Mouse (Mus musculus) ovary, adult 18-20 months (tissue): ENCODE data around the gene Ccrl2.

Experiments
- DNase-seq: peaks from one replicate; pipeline ENCODE4 v3.0.0; 2022; ENCODE audit warnings: low spot score, mixed read lengths

The Ccrl2 gene

DNA sequence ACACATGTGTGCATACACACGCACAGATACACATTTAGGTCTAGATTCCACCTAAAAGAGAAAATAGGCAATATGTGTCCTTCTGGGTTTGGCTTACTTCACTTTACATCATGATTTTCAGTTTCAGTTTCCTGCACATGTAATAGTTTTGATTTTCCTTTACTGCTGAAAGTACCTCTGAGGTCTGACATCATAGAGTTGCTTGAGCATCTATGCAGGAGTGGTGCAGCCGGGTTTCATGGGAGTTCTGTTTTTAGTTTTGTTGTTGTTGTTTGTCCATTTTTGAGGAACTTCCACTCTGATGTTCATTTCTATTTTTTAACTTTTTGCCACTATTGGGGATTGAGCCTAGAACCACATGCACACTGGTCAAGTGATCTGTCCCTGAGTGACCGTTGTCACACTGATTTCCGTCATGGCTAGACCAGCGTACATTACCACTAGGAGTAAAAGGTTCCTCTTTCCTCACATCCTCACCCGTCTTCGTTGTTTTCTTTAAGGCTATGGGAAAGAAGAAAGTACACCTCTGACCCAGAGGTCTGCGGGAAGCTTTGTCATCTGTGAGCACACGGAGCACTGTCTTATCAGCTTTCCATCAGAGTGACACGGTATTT, 1.7 kb upstream of the Ccrl2 start:
- DNase-seq: no peak

DNA sequence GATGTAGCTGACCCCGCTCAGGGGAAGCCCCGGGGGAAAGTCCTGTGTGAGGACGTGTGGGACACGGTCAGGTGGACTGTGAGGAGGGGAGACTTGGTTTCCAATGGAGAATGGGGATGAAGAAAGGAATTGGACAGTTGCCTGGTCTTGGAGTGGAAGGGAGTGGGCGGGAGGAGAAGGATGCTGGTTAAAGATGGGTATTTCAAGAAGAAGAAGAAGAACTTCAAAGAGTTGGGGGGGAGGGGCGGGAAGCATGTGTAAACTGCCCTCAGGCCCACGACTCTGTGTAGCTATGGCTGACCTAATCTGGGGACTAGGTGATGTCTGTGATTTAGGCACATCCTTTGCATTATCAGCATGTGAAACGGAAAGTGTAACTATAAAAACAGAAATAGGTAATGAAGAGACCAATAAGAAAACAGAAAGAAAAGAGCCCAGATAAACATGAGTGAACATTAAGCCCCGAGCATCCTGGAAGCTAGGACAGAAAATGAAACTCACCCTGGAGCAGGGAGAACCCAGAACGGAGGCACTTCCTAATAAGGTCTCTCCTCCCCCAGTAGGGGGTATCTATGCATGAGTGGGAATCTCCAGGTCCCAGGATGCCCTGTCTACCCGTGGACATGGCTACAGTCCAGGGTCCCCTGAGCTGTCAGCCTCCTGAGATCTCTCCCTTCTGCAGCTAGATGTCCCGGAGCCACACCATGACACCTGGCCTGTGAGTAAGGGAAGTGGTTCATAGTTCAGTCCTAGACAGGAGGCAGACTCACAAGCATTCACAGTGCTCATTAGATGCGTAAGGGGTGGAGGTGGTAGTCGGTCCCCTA, 438 bp upstream of the Ccrl2 start:
- DNase-seq: no peak

DNA sequence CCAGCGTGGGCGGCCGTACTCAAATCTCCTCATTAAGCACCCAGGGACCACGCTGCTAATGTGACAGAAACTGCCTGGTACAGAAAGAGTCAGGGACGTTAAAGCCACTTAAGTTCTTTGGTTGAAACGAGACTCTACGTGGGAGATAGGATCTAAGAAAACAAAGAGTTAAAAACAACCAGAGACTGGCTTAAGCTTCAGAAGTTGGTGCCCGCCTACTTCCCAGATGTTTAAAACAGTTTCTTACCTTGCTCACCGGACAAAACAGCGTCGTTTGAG, 861 bp downstream of the Ccrl2 start:
- no peak for DNase-seq

DNA sequence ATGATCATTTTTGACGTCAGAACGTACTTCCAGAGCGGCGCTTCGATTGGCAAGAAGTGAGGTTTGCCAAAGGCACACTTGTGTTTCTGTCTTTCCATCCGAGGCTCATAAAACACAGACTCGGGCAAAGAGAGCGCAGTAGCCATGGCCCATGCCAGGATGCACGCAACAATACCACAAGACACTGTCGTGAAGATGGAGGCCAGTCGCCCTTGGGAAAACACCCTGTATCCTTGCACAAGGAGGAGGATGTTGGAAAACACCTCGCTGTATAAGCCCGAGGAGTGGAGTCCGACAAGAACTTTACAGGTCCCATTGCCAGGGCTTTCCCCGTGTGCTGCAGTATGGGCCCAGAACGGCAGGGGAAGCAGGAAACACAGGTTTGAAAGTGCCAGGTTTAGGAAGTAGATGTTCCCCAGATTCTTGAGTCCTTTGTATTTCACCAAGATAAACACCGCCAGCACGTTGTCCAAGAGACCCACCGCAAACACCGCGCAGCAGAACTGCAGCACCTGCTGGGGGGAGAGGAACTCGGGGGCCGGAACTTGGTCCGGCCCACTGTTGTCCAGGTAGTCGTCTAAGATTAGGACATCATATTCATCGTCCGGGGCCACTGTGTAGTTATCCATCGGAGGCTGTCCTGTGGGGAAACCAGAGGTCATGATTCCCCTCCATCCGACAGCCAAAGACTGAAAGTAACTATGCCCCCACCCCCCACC, 1.4 kb downstream of the Ccrl2 start:
- no peak for DNase-seq

DNA sequence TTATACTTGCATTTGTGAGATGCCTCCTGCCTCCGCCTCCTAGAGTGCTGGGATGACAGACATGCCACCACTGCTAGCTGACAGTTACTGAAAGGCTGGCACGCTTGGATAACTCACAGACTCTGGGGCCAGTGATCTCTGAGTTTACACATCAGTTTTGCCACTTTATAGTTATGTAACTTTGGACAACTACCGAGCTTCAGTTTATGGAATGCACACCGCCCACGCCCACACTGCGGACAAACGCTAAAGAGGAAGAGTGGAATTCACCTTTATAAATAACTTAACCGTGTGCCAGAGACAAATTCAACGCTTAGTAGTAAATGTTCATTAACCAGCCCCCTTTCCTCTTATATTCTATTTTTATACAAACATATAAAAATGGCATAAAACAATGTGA, 2.4 kb downstream of the Ccrl2 start:
- no peak for DNase-seq

DNA sequence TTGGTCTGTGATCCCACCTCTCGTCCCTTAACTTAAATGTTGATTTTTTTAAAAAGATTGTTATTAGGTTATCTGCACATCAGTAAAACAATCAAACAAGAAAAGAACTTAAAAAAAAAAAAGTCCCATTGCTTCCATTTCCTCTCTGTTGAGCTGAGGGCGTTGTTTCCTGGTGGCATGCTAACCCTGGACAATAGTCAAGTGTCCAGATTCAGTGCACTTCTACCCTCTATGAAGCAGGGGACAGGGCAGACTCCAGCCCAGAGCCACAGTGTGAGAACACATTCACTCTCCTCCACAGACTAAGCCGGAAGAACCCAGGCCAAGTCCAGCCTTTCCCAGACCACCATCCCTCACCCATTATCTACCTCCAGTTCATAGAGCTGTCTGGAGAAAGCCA, 8.9 kb downstream of the Ccrl2 start:
- DNase-seq: no peak

DNA sequence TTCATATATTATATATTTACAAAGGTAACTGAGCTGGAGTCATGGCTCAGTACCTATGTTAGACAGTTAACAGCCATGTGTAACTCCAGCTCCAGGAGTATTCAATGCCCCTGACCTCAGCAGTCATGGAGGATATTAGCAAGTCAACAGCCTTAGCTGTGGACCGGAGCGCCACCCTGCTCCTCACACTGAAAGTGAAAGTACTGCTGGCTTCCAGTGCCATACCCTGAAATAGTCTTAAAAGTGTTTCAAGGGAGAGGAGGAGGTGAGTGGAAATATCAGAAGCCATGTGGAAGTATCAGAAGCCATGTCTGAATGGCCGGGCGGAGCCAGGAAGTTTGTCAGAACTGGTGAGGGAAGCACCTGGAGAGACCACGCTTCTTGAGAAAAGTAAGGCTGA, 10.1 kb downstream of the Ccrl2 start:
- no peak for DNase-seq

DNA sequence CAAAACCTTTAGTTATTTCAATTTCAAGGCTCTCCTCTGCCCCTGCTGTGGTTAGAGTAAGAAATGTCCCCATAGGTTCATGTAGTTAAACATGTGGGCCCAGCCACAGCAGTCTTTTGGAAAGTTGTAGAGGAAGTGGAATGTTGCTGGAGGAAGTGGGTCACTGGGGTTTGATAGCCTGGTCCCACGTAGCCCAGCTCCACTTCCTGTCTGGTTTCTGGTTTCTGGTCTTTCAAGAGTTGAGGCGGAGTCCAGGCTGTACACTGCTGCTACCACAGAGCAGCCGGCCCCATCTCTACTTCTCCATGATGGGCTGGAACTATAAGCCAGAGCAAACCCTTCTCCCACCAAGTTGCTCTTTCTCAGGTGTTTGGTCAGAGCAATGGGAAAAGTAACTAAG, 11.1 kb downstream of the Ccrl2 start:
- DNase-seq: no peak

DNA sequence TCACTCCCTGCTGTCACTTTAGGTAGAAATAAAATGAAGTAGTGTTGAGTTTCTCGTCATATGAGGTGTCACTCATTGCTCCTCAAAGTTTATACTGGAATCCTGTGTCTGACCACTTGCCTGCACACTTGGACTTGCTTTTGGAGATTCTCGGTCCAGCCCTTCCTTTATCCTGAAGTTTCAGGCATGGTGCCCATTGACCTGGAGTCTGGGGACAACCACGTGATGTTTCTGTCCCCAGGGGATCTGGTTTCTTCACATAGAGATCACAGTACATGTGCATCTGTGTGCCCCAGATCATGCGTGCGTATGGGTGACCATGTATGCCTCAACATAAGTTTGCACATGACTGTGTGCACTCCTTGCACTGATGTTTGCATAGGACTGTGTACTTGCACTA, 15.1 kb downstream of the Ccrl2 start:
- no peak for DNase-seq

DNA sequence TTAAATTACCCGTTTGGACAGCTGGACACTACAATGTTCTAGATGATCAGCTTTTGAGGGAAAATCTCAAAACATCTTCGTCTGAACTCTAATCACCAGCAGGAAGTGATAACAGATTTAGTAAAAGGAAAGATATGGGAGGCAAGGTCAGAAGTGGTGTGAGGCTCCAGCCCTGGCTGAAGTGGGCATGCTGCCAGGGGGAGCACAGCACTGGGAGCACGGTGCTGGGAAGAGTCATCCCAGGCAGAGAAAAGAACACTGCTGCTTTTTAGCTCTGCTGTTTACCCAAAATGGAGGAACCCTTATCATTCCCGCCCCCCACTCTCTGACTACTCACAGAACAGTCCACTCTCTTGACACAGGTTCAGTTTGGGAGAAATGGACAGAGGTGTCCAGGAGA, 17.4 kb downstream of the Ccrl2 start:
- DNase-seq: peak; percentile 67

DNA sequence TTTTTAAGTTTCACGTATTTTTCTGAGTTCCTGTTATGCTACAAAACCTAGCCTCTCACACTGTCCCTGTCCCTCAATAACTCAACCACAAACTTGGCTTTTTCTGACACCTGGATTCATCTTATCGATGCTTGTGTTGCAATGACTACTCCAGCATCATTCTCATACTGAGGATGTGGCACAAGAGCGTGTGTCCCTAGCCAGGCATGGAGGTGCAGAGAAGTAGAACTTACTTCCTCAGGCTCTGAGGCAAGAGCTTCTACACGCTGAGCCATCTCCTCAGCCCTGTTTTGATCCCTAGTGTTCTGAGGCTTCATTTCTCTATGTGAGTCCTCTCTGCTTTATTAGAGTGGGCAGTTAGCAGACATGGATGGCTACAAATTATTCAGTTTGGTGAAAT, 23.6 kb downstream of the Ccrl2 start:
- DNase-seq: no peak

DNA sequence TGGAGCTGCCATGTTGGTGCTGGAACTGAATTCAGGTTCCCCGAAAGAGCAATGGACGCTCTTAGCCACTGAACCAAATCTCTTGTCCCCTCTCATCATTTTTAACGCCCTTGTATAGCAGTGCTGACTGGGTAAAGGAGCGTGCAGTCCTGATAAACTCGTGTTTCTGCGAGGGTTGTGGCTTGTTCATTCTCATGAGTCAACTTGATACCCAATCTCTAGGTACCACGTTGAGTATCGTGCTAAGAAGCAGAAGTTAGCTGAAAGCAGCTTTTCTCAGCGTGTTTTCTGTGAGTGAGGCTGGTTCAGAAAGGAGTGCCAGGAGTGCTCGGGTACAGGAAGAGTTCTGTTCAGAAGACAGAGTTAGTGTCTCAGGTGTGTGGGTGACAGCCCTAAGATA, 30.5 kb downstream of the Ccrl2 start:
- no peak for DNase-seq

DNA sequence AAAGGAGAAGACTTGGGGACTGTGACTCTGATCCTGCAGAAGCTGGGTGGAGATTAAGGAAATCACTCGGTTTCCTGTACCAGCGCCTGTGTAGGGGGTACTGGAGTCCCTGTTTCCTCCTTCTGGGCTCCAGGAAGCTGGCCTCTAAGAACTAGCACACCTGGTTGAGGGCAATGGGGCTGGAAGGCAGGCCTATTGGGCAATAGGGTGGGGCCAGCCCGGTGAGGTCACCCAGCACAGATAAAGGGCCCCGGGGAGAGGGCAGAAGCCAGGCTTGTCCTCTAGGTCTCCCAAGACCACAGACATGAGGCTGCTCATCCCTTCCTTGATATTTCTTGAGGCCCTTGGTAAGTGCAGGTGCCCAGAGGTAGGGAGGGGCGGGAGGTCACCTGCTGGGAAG, 38.3 kb downstream of the Ccrl2 start, which contains the start of gene Ltf:
TSS of gene Ltf (plus strand) at position 250 of the 400 bp plus-strand sequence.
- no peak for DNase-seq

DNA sequence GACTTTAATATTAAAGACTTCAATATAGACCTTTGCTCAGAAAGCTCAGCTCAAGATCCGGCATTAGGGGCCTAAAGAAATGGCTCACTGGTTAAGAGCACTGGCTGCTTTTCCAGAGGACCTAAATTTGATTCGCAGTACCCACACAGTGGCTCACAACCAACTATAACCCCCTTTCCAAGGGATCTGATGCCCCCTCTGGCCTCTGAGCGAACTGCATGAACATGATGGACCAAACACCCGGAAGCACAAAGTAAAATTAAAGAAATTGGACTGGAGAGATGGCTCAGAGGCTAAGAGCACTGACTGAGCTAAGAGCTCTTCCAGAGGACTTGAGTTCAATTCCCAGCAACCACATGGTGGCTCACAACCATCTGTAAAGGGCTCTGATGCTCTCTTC, 41.7 kb downstream of the Ccrl2 start:
- DNase-seq: no peak

DNA sequence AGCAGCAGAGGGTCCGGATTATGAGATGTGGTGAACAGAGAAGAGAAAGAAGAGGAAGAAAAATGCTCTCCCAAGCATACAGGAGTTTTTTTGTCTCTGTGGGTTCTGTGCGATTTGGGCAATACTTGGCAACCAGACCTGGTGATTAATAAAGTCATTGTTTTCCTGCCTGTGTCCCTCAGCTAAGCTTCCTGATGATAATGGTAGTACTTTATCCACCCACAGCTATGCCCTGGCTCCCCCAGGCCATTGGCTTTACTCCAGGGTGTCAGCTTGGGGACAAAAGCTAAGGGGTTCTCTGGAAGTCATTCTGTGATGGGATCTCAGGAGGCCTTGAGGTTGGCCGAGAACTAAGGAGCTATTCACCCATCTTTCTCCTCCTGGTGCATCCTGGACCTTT, 45.3 kb downstream of the Ccrl2 start:
- DNase-seq: no peak

DNA sequence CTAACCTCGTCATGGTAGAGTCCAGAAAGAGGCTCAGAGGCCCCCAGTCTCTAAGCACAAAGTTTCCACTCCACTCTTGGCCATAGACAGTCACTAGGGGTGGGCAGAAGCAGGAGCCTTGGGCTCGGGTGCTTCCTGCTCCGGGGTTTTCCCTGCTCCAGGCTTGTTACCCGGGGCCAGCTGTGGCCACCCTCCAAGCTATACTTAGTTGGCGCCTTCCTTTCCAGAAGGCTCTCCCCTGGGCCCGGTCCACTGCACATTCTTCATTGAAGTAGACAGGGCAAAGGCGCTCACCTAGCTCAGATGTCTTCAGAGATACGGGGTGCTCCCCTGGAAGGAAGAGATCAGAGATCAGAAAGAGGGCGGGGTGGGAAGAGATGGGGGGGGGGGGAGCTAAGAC, 45.8 kb downstream of the Ccrl2 start:
- no peak for DNase-seq

DNA sequence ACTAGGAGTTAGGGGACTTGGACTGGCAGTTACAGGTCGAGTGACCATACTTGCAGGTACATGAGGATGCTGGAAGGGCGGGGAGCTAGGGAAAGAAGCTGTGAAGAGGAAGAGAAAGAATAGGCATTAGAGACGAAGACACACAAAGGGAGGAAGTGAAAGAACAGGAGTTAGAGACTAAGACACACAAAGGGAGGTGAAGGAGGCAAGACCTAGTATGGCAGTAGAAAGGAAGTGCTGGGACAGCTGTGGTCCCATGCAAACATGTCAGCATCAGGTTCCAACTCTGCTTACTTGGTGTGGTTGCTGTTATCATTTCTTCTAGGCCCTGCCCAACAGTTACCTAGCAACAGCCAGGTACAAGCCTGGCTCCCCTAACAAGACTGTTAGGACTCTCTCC, 47.6 kb downstream of the Ccrl2 start:
- no peak for DNase-seq

DNA sequence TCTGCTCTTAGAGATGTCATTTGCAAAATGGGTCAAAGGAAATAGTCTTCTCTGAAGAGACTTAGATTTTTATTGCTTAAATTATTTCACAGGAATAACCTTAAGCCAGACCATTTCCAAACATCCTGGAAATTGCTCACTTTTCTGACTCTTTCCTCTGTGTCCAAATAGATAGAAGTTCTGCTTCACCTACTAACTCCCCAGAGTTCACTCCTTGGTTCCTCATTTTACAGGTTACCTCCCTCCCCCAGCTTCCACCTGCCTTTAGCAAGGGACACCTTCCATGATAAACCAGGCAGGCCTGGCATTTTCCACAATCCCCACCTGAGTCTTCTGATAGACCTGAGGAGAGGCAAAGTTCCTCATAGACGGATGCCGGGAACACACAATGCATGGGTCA, 50.8 kb downstream of the Ccrl2 start:
- no peak for DNase-seq
